Mouse (Mus musculus): Measurements from ENCODE around the gene Mvp.

- TF ChIP-seq GATA1 (IDR thresholded peaks at IDR 0.05; ENCODE audit: borderline replicate concordance, low read length) (no peak), FLI1 (IDR thresholded peaks at IDR 0.05; ENCODE audit: low read length) (no peak)
Observed at GRCm38 (mm10) chr7:126975493-126975892, 38.9 kb downstream of the Mvp start.
